Mouse (Mus musculus): Measurements from ENCODE around the gene Hspe1. TPM values are rescaled to one million over a fixed set of nuclear protein-coding genes. Genes with fewer than 3 reads are reported as not detected.

Hspe1 gene
- total RNA-seq (2014; fragmentation: Nextera tagmentation) (166 and 187 TPM in 2 replicates), total RNA-seq (2017) (638 and 797 TPM in 2 replicates), polyA plus RNA-seq (2012) (121 and 163 TPM in 2 replicates)

GRCm38 (mm10) chr1:55087932-55088610, at the start of gene Hspe1, which contains the start of gene Hspd1:
TSS of gene Hspe1 (plus strand) at chr1:55088132.
TSS of gene Hspd1 (minus strand) at chr1:55088243.
- TF ChIP-seq POLR2AphosphoS5 (IDR thresholded peaks at IDR 0.05; ENCODE audit: insufficient replicate concordance, low read depth, low read length) (no peak), GATA2 (IDR thresholded peaks at IDR 0.05; ENCODE audit: borderline replicate concordance, low read depth, low read length) (no peak), CTCF (IDR thresholded peaks at IDR 0.05; ENCODE audit: low read depth, low read length) (no peak)
- peaks cover 56% of the 10 kb centered on the region for H3K4me1 ChIP-seq (ENCODE audit: insufficient read depth, low read depth, low read length)

GRCm38 (mm10) chr1:55039944-55040343, 48.0 kb upstream of the Hspe1 start:
- H3K27me3 ChIP-seq (ENCODE audit: insufficient read depth, low read length) = peaks cover 21% of the 10 kb centered on the region
- ATAC-seq (ENCODE audit: extremely low read depth, insufficient number of reproducible peaks, low FRiP score, poor library complexity, severe bottlenecking) = no peak

More at GRCm38 (mm10) chr1:55087932-55088610, at the start of gene Hspe1, which contains the start of gene Hspd1:
- Histone ChIP-seq H3K4me3 (ENCODE audit: low read depth, low read length) (peak within 1 kb of the TSS; percentile 91), H3K27me3 (ENCODE audit: insufficient read depth, low read length) (no peaks in the 10 kb centered on the region), H3K36me3 (replicated peaks) (peaks cover 57% of the 10 kb centered on the region), H3K9me3 (replicated peaks) (no peaks in the 10 kb centered on the region)
- DNase-seq (ENCODE audit: low spot score) (peak; percentile 97), ATAC-seq (ENCODE audit: extremely low read depth, insufficient number of reproducible peaks, low FRiP score, poor library complexity, severe bottlenecking) (peak; percentile 89)

GRCm38 (mm10) chr1:55041691-55042090, 46.2 kb upstream of the Hspe1 start:
- peaks cover 18% of the 10 kb centered on the region for H3K9me3 ChIP-seq (replicated peaks)
- ATAC-seq (ENCODE audit: extremely low read depth, insufficient number of reproducible peaks, low FRiP score, poor library complexity, severe bottlenecking) = no peak
- H3K4me3 ChIP-seq (ENCODE audit: low read depth, low read length) = no peak overlapping the region

More at GRCm38 (mm10) chr1:55039944-55040343, 48.0 kb upstream of the Hspe1 start:
- 0 out of 2 replicates have a peak, but pooled peaks cover 3% of the 10 kb centered on the region for H3K4me1 ChIP-seq (ENCODE audit: insufficient read depth, low read depth, low read length)
- no peaks in the 10 kb centered on the region for H3K36me3 ChIP-seq (replicated peaks)
- TF ChIP-seq GATA1 (IDR thresholded peaks at IDR 0.05; ENCODE audit: borderline replicate concordance, low read length) (no peak), POLR2AphosphoS5 (IDR thresholded peaks at IDR 0.05; ENCODE audit: insufficient replicate concordance, low read depth, low read length) (no peak), GATA2 (IDR thresholded peaks at IDR 0.05; ENCODE audit: borderline replicate concordance, low read depth, low read length) (no peak), TAL1 (conservative IDR thresholded peaks at IDR 0.05; ENCODE audit: low read depth, low read length) (no peak), CTCF (IDR thresholded peaks at IDR 0.05; ENCODE audit: low read depth, low read length) (no peak)
- no peak overlapping the region for H3K4me3 ChIP-seq (ENCODE audit: low read depth, low read length)
- H3K9me3 ChIP-seq (replicated peaks) = peaks cover 18% of the 10 kb centered on the region
- no peak for DNase-seq (ENCODE audit: low spot score)

GRCm38 (mm10) chr1:55042246-55042645, 45.7 kb upstream of the Hspe1 start:
- no peak overlapping the region for H3K4me3 ChIP-seq (ENCODE audit: low read depth, low read length)
- DNase-seq (ENCODE audit: low spot score) (no peak), ATAC-seq (ENCODE audit: extremely low read depth, insufficient number of reproducible peaks, low FRiP score, poor library complexity, severe bottlenecking) (no peak; the same call in 1 of the 2 replicates)
- no peaks in the 10 kb centered on the region for H3K36me3 ChIP-seq (replicated peaks)
- H3K27me3 ChIP-seq (ENCODE audit: insufficient read depth, low read length) = peaks cover 26% of the 10 kb centered on the region
- H3K4me1 ChIP-seq (ENCODE audit: insufficient read depth, low read depth, low read length) = 0 out of 2 replicates have a peak, but pooled peaks cover 3% of the 10 kb centered on the region
- TF ChIP-seq TAL1 (conservative IDR thresholded peaks at IDR 0.05; ENCODE audit: low read depth, low read length) (no peak), GATA1 (IDR thresholded peaks at IDR 0.05; ENCODE audit: borderline replicate concordance, low read length) (no peak), GATA2 (IDR thresholded peaks at IDR 0.05; ENCODE audit: borderline replicate concordance, low read depth, low read length) (no peak), POLR2AphosphoS5 (IDR thresholded peaks at IDR 0.05; ENCODE audit: insufficient replicate concordance, low read depth, low read length) (no peak), CTCF (IDR thresholded peaks at IDR 0.05; ENCODE audit: low read depth, low read length) (no peak)
- H3K9me3 ChIP-seq (replicated peaks) = peaks cover 18% of the 10 kb centered on the region

More at GRCm38 (mm10) chr1:55041691-55042090, 46.2 kb upstream of the Hspe1 start:
- H3K27me3 ChIP-seq (ENCODE audit: insufficient read depth, low read length) = peaks cover 29% of the 10 kb centered on the region
- H3K4me1 ChIP-seq (ENCODE audit: insufficient read depth, low read depth, low read length) = 0 out of 2 replicates have a peak, but pooled peaks cover 3% of the 10 kb centered on the region
- no peak for TF ChIP-seq CTCF (IDR thresholded peaks at IDR 0.05; ENCODE audit: low read depth, low read length)
- no peak for TF ChIP-seq GATA2 (IDR thresholded peaks at IDR 0.05; ENCODE audit: borderline replicate concordance, low read depth, low read length)
- TF ChIP-seq TAL1 (conservative IDR thresholded peaks at IDR 0.05; ENCODE audit: low read depth, low read length) = no peak
- no peak for TF ChIP-seq POLR2AphosphoS5 (IDR thresholded peaks at IDR 0.05; ENCODE audit: insufficient replicate concordance, low read depth, low read length)
- TF ChIP-seq GATA1 (IDR thresholded peaks at IDR 0.05; ENCODE audit: borderline replicate concordance, low read length) = no peak
- DNase-seq (ENCODE audit: low spot score) = no peak
- no peaks in the 10 kb centered on the region for H3K36me3 ChIP-seq (replicated peaks)

- ATAC-seq (ENCODE audit: extremely low read depth, insufficient number of reproducible peaks, low FRiP score, poor library complexity, severe bottlenecking) (no peak), DNase-seq (ENCODE audit: low spot score) (no peak)
- H3K9me3 ChIP-seq (replicated peaks) = peaks cover 18% of the 10 kb centered on the region
- H3K27me3 ChIP-seq (ENCODE audit: insufficient read depth, low read length) = peaks cover 24% of the 10 kb centered on the region
- no peak overlapping the region for H3K4me3 ChIP-seq (ENCODE audit: low read depth, low read length)
- no peaks in the 10 kb centered on the region for H3K36me3 ChIP-seq (replicated peaks)
- H3K4me1 ChIP-seq (ENCODE audit: insufficient read depth, low read depth, low read length) = 0 out of 2 replicates have a peak, but pooled peaks cover 3% of the 10 kb centered on the region
- TF ChIP-seq POLR2AphosphoS5 (IDR thresholded peaks at IDR 0.05; ENCODE audit: insufficient replicate concordance, low read depth, low read length) (no peak), GATA2 (IDR thresholded peaks at IDR 0.05; ENCODE audit: borderline replicate concordance, low read depth, low read length) (no peak), TAL1 (conservative IDR thresholded peaks at IDR 0.05; ENCODE audit: low read depth, low read length) (no peak), CTCF (IDR thresholded peaks at IDR 0.05; ENCODE audit: low read depth, low read length) (no peak), GATA1 (IDR thresholded peaks at IDR 0.05; ENCODE audit: borderline replicate concordance, low read length) (no peak)
These were observed 44.8 kb upstream of the Hspe1 start for GRCm38 (mm10) chr1:55043164-55043563.

- Histone ChIP-seq H3K36me3 (replicated peaks) (no peaks in the 10 kb centered on the region), H3K27me3 (ENCODE audit: insufficient read depth, low read length) (peaks cover 10% of the 10 kb centered on the region), H3K4me3 (ENCODE audit: low read depth, low read length) (no peak overlapping the region), H3K9me3 (replicated peaks) (peaks cover 5% of the 10 kb centered on the region; the same call in 1 of the 2 replicates), H3K4me1 (ENCODE audit: insufficient read depth, low read depth, low read length) (peaks cover 22% of the 10 kb centered on the region)
- DNase-seq (ENCODE audit: low spot score) = no peak
- ATAC-seq (ENCODE audit: extremely low read depth, insufficient number of reproducible peaks, low FRiP score, poor library complexity, severe bottlenecking) = no peak
- TF ChIP-seq GATA2 (IDR thresholded peaks at IDR 0.05; ENCODE audit: borderline replicate concordance, low read depth, low read length) = no peak
- TF ChIP-seq CTCF (IDR thresholded peaks at IDR 0.05; ENCODE audit: low read depth, low read length) = no peak
- TF ChIP-seq POLR2AphosphoS5 (IDR thresholded peaks at IDR 0.05; ENCODE audit: insufficient replicate concordance, low read depth, low read length) = no peak
- TF ChIP-seq TAL1 (conservative IDR thresholded peaks at IDR 0.05; ENCODE audit: low read depth, low read length) = no peak
These were observed 38.9 kb upstream of the Hspe1 start for GRCm38 (mm10) chr1:55048841-55049587.

Data from G1E (cell line).